Mouse (Mus musculus) embryonic fibroblast, embryonic 13.5 days (primary cell): ENCODE results near the gene Rab4a.

ENCODE experiments used
- CTCF ChIP-seq: IDR thresholded peaks from 2 replicates; pipeline ENCODE4 v1.5.1; 2011; ENCODE audit warnings: mild to moderate bottlenecking, control low read depth, low read length, moderate library complexity, borderline replicate concordance; ENCODE audit not compliant: insufficient read depth
- POLR2A ChIP-seq: IDR thresholded peaks from 2 replicates; pipeline ENCODE4 v1.6.1; 2011; ENCODE audit warnings: low read depth, mild to moderate bottlenecking, control low read depth, low read length, moderate library complexity

GRCm38 (mm10) chr8:123816939-123817338, 11.2 kb downstream of the Rab4a start:
- TF ChIP-seq CTCF (no peak), POLR2A (no peak)
